Mouse (Mus musculus): ENCODE results near the gene Rhcg. TPM values are rescaled to one million over a fixed set of nuclear protein-coding genes. Genes with fewer than 3 reads are reported as not detected.

The Rhcg gene
- total RNA-seq, 2 experiments from 2014 or later, result 1.1 to 1.2 TPM

- DNase-seq, result no peak
These were observed 68.4 kb downstream of the Rhcg start for GRCm38 (mm10) chr7:79548893-79549555.

- DNase-seq, result peak; percentile 91 to 92
These were observed 70.4 kb downstream of the Rhcg start for GRCm38 (mm10) chr7:79547092-79547491.

- no peak for DNase-seq
These were observed 72.4 kb downstream of the Rhcg start for GRCm38 (mm10) chr7:79545066-79545400.

GRCm38 (mm10) chr7:79544281-79545065 lies 73.0 kb downstream of the Rhcg start:
- no peak for DNase-seq

Other genes with a start within 250 kb of the Rhcg start
- 10 to 100 TPM; 23.1 to 23.5 TPM for gene Rlbp1, start 230.6 kb downstream of the Rhcg start, total RNA-seq (2021)
- under 1 TPM; 0.38 to 0.70 TPM for gene Fanci, start 225.7 kb downstream of the Rhcg start, total RNA-seq (2021)
- 10 to 100 TPM; 87.0 to 90.7 TPM for gene Polg, start 151.3 kb downstream of the Rhcg start, total RNA-seq (2021)
- under 1 TPM; 0.10 to 0.20 TPM for gene Ticrr, start 42.5 kb upstream of the Rhcg start, total RNA-seq (2021)
- gene Kif7, start 98.1 kb upstream of the Rhcg start, total RNA-seq (2021), result 1 to 10 TPM; 1.9 to 2.3 TPM
- under 1 TPM; 0.22 to 0.35 TPM for gene Plin1, start 115.2 kb upstream of the Rhcg start, total RNA-seq (2021)
- 10 to 100 TPM; 10.3 to 10.9 TPM for gene Pex11a, start 125.5 kb upstream of the Rhcg start, total RNA-seq (2021)
- gene Wdr93, start 125.5 kb upstream of the Rhcg start, total RNA-seq (2021), result under 1 TPM; 0.30 to 0.38 TPM
- under 1 TPM in 1 of 2 experiments, not detected in 1; 0.30 TPM for gene Mesp1, start 176.1 kb upstream of the Rhcg start, total RNA-seq (2021)
- gene Mesp2, start 193.1 kb upstream of the Rhcg start, total RNA-seq (2021), result 1 to 10 TPM; 1.1 to 1.6 TPM
- 1 to 10 TPM; 3.1 to 4.8 TPM for gene Anpep, start 243.4 kb upstream of the Rhcg start, total RNA-seq (2021)

Data from layer of hippocampus, postnatal 36 days (tissue).